Mouse (Mus musculus) heart, embryonic 13.5 days (tissue): ENCODE measurements at regions not wholly inside any gene's neighbourhood (a gene's known extent, or its start where the extent isn't known, plus 50 kb on each side); places are given as distances from the start of the nearest gene placed in this dataset.

Source experiments
- ATAC-seq: fragments of 200-750 bp; cut with Nextera tagmentation; 2 replicates; pipeline ENCODE4 v1.8.0; 2017; ENCODE audit warnings: moderate TSS enrichment; ENCODE audit not compliant: insufficient number of reproducible peaks, low FRiP score, low TSS enrichment; ENCODE audit errors: extremely low read depth
- H3K27ac ChIP-seq: fragments of 300-500 bp; sonication (generic); replicated peaks from 2 replicates; pipeline ENCODE4 v1.5.1; 2015; ENCODE audit warnings: moderate library complexity, mild to moderate bottlenecking, inconsistent platforms
- H3K27me3 ChIP-seq: fragments of 300-500 bp; sonication (generic); replicated peaks from 2 replicates; pipeline ENCODE4 v1.6.1; 2015; ENCODE audit warnings: mild to moderate bottlenecking, inconsistent platforms
- H3K36me3 ChIP-seq: fragments of 300-500 bp; sonication (generic); 2 replicates; pipeline ENCODE4 v1.6.1; 2015; ENCODE audit warnings: mild to moderate bottlenecking, inconsistent platforms
- H3K4me1 ChIP-seq: fragments of 300-500 bp; sonication (generic); 2 replicates; pipeline ENCODE4 v1.6.1; 2015; ENCODE audit warnings: inconsistent platforms
- H3K4me2 ChIP-seq: fragments of 300-500 bp; sonication (generic); 2 replicates; pipeline ENCODE4 v1.6.1; 2015; ENCODE audit warnings: inconsistent platforms, mild to moderate bottlenecking, moderate library complexity
- H3K4me3 ChIP-seq: fragments of 300-500 bp; sonication (generic); 2 replicates; pipeline ENCODE4 v1.5.1; 2015; ENCODE audit warnings: moderate library complexity, mild to moderate bottlenecking, inconsistent platforms
- H3K9ac ChIP-seq: fragments of 300-500 bp; sonication (generic); 2 replicates; pipeline ENCODE4 v1.6.1; 2015; ENCODE audit warnings: inconsistent platforms, mild to moderate bottlenecking, moderate library complexity
- H3K9me3 ChIP-seq: fragments of 300-500 bp; sonication (generic); 2 replicates; pipeline ENCODE4 v1.6.1; 2016; ENCODE audit warnings: inconsistent platforms
- WGBS: fragments of 180-500 bp; shearing (Covaris S2); methylation state at CpG from one replicate; pipeline ENCODE4 v1.1.7; 2015; ENCODE audit warnings: mixed read lengths; 5-methylcytosine and 5-hydroxymethylcytosine counted together

- Histone ChIP-seq H3K9ac (no peak overlapping the region), H3K4me2 (no peak overlapping the region), H3K9me3 (no peaks in the 10 kb centered on the region), H3K4me3 (no peak overlapping the region), H3K27ac (no peak overlapping the region), H3K36me3 (no peaks in the 10 kb centered on the region), H3K27me3 (no peaks in the 10 kb centered on the region), H3K4me1 (no peaks in the 10 kb centered on the region)
- WGBS: 49% methylated on average over 7 of the region's 7 CpGs
- ATAC-seq: no peak
Measured at GRCm38 (mm10) chr7:138682161-138682560, 163.7 kb upstream of the Ppp2r2d start.

DNA sequence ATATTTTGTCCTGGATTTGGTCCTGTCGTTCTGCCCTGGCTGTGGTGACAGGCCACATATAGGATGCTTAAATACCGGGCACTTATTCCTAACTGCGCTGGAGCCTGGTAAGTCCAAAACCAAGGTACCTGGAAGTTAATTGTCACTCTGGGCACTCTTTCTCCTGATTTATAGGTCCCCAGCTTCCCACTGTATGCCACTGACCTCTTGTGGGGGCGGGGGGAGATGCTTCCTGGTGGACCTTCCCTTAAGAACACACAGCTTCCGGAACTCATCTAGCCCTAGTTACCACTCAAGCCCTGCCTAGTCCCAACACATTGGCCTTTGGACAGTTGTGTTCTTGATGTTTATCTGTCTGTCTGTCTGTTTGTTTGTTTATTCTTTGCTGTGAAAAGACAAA is 165.3 kb upstream of the Ppp2r2d start:
- Histone ChIP-seq H3K27ac (no peak overlapping the region), H3K4me1 (no peaks in the 10 kb centered on the region), H3K36me3 (no peaks in the 10 kb centered on the region), H3K9me3 (no peaks in the 10 kb centered on the region), H3K9ac (no peak overlapping the region), H3K4me3 (no peak overlapping the region), H3K4me2 (no peak overlapping the region), H3K27me3 (no peaks in the 10 kb centered on the region)
- WGBS: 70% methylated on average over 5 of the region's 5 CpGs
- no peak for ATAC-seq

DNA sequence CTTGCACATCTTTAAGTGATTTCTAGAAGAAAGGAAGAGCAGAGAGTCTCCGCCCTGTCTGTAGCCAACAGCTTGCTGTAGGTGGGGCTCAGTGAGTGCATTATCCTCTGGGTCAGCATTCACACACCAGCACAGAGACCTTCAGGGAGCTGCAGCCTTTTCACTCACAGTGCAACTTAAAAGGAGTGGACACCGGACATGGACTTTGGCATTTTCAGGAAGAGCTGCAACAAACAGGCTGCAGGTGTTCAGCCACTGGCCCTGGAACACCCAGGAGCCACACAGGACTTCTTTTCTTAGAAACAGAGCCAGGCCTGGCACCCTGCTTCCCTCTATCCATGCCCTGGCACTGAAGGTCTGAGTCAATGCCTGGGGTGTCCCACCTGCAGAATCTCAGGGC is 166.3 kb upstream of the Ppp2r2d start:
- Histone ChIP-seq H3K4me1 (no peaks in the 10 kb centered on the region), H3K27ac (no peak overlapping the region), H3K9ac (no peak overlapping the region), H3K27me3 (no peaks in the 10 kb centered on the region), H3K9me3 (no peaks in the 10 kb centered on the region), H3K4me3 (no peak overlapping the region), H3K36me3 (no peaks in the 10 kb centered on the region), H3K4me2 (no peak overlapping the region)
- 79% methylated on average over 2 of the region's 2 CpGs for WGBS
- ATAC-seq: no peak

DNA sequence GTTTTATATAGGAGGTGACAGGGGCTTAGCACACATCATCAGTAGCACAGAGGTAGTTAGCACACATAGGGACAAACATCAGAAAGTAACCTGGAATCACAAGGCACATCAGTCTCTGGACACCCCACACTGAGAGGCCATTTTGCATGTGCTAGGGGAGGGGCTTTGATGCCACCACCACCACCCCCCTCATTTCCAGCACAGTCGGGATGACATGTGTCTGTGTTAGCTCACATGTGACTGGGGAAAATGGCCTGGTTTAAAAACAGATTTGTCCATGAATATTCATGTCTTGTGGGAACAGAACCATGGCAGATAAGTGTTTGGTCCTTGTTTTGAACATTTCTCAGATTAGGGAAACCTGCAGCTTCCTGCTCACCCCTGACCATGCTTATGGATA is 172.9 kb upstream of the Ppp2r2d start:
- Histone ChIP-seq H3K4me1 (no peaks in the 10 kb centered on the region), H3K9ac (no peak overlapping the region), H3K9me3 (no peaks in the 10 kb centered on the region), H3K4me3 (no peak overlapping the region), H3K36me3 (no peaks in the 10 kb centered on the region), H3K27ac (no peak overlapping the region), H3K27me3 (no peaks in the 10 kb centered on the region; the same call in 1 of the 2 replicates), H3K4me2 (no peak overlapping the region)
- WGBS: 41% methylated on average over 1 of the region's 1 CpGs
- no peak for ATAC-seq

DNA sequence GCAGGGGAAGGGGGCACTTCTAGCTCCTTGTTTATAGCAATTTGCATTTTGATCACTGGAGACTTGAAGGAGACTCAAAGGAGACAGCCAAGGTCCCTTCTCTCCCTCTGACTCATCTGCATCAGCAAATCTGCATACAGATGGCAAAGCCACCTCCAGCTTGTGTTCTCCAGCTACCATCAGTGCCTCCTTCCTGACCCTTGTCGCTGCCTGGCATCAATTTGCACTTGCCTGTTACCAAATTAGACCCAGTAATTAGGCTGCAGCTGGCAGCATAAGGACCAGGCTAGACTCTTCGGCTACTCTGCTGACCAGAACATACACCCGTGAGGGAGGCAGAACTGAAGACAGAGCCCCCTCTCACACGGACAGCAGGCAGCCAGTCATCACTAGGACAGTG is 177.5 kb upstream of the Ppp2r2d start:
- WGBS: 42% methylated on average over 4 of the region's 4 CpGs
- no peaks in the 10 kb centered on the region; the same call in 1 of the 2 replicates for H3K27me3 ChIP-seq
- H3K4me1 ChIP-seq: no peaks in the 10 kb centered on the region
- H3K4me3 ChIP-seq: no peak overlapping the region
- H3K4me2 ChIP-seq: no peak overlapping the region
- ATAC-seq: no peak
- no peaks in the 10 kb centered on the region for H3K9me3 ChIP-seq
- no peak overlapping the region for H3K27ac ChIP-seq
- no peak overlapping the region for H3K9ac ChIP-seq
- no peaks in the 10 kb centered on the region for H3K36me3 ChIP-seq

DNA sequence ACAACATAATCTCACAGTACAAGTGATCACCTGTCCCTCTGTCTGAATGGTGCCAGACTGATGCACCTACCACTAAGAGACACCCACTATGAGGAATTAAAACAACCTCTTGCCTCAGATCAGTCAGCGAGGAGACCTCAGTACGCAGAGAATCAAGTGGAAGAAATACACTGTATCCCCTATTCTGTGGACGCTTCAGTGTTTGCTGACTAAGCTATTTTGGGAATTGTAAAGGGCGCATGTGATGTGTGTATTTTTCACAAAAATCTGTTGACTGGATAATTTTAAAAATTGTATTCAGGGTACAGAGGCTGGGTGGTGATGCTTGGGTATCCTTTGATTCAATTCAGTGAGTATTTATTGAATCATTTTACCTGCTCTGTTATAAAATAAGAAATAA is 185.8 kb upstream of the Ppp2r2d start:
- Histone ChIP-seq H3K9me3 (no peaks in the 10 kb centered on the region), H3K36me3 (no peaks in the 10 kb centered on the region), H3K27ac (no peak overlapping the region), H3K9ac (no peak overlapping the region), H3K4me2 (no peak overlapping the region), H3K4me1 (no peaks in the 10 kb centered on the region), H3K27me3 (no peaks in the 10 kb centered on the region), H3K4me3 (no peak overlapping the region)
- WGBS: 83% methylated on average over 4 of the region's 4 CpGs
- no peak for ATAC-seq

GRCm38 (mm10) chr7:138657521-138657920 is 188.4 kb upstream of the Ppp2r2d start:
- no peak for ATAC-seq
- 67% methylated on average over 4 of the region's 4 CpGs for WGBS

GRCm38 (mm10) chr7:138657076-138657475 is 188.8 kb upstream of the Ppp2r2d start:
- Histone ChIP-seq H3K4me2 (no peak overlapping the region), H3K9ac (no peak overlapping the region), H3K27me3 (no peaks in the 10 kb centered on the region), H3K9me3 (peaks cover 8% of the 10 kb centered on the region), H3K36me3 (no peaks in the 10 kb centered on the region), H3K27ac (no peak overlapping the region), H3K4me3 (no peak overlapping the region), H3K4me1 (no peaks in the 10 kb centered on the region)
- 79% methylated on average over 2 of the region's 2 CpGs for WGBS
- ATAC-seq: no peak

More at GRCm38 (mm10) chr7:138657521-138657920, 188.4 kb upstream of the Ppp2r2d start:
- H3K4me3 ChIP-seq: no peak overlapping the region
- no peaks in the 10 kb centered on the region for H3K4me1 ChIP-seq
- no peak overlapping the region for H3K9ac ChIP-seq
- H3K4me2 ChIP-seq: no peak overlapping the region
- no peaks in the 10 kb centered on the region for H3K36me3 ChIP-seq
- no peak overlapping the region for H3K27ac ChIP-seq
- no peaks in the 10 kb centered on the region for H3K27me3 ChIP-seq
- H3K9me3 ChIP-seq: 0 out of 2 replicates have a peak, but pooled peaks cover 4% of the 10 kb centered on the region

- Histone ChIP-seq H3K27ac (no peak overlapping the region), H3K4me2 (no peak overlapping the region), H3K9ac (no peak overlapping the region), H3K9me3 (peaks cover 8% of the 10 kb centered on the region), H3K27me3 (no peaks in the 10 kb centered on the region), H3K36me3 (no peaks in the 10 kb centered on the region), H3K4me1 (no peaks in the 10 kb centered on the region), H3K4me3 (no peak overlapping the region)
- no peak for ATAC-seq
- 60% methylated on average over 3 of the region's 3 CpGs for WGBS
Measured at GRCm38 (mm10) chr7:138655940-138656339, 189.9 kb upstream of the Ppp2r2d start.

- Histone ChIP-seq H3K36me3 (no peaks in the 10 kb centered on the region), H3K27me3 (no peaks in the 10 kb centered on the region), H3K4me1 (no peaks in the 10 kb centered on the region), H3K9ac (no peak overlapping the region), H3K4me2 (no peak overlapping the region), H3K27ac (no peak overlapping the region), H3K4me3 (no peak overlapping the region), H3K9me3 (peaks cover 8% of the 10 kb centered on the region)
- no peak for ATAC-seq
- 81% methylated on average over 5 of the region's 5 CpGs for WGBS
Measured at GRCm38 (mm10) chr7:138650946-138651345, 194.9 kb upstream of the Ppp2r2d start.

DNA sequence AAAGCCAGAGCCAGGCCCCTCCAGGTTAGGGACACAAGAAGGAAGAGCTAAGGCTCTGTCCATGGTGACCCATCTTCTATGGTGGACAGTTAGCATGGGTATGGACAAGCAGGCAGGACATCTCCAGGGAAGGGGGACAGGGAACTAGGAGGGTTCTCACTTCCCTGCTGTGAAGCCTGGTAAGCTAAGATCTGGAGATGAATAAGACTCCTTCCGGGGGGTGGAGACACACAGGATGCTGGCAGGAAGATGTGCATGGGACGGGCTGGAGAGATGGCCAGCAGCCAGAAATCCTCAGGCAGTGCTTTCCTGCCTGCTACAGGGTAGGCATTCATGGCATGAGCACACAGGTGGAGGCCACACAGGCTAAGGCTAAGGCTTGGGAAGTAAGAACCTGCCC is 198.2 kb upstream of the Ppp2r2d start:
- H3K4me1 ChIP-seq: no peaks in the 10 kb centered on the region
- H3K9me3 ChIP-seq: peaks cover 6% of the 10 kb centered on the region
- no peak for ATAC-seq
- no peak overlapping the region for H3K4me2 ChIP-seq
- no peaks in the 10 kb centered on the region for H3K36me3 ChIP-seq
- H3K9ac ChIP-seq: no peak overlapping the region
- no peak overlapping the region for H3K27ac ChIP-seq
- WGBS: 66% methylated on average over 2 of the region's 2 CpGs
- H3K4me3 ChIP-seq: no peak overlapping the region
- H3K27me3 ChIP-seq: no peaks in the 10 kb centered on the region

- Histone ChIP-seq H3K9me3 (no peaks in the 10 kb centered on the region), H3K27ac (no peak overlapping the region), H3K4me2 (no peak overlapping the region), H3K9ac (no peak overlapping the region), H3K27me3 (no peaks in the 10 kb centered on the region), H3K4me1 (no peaks in the 10 kb centered on the region), H3K36me3 (no peaks in the 10 kb centered on the region), H3K4me3 (no peak overlapping the region)
- WGBS: 62% methylated on average over 6 of the region's 6 CpGs
- ATAC-seq: no peak
Measured at GRCm38 (mm10) chr7:138640492-138641165, 205.2 kb upstream of the Ppp2r2d start.
